Mouse (Mus musculus) stomach, postnatal 0 days (tissue): ENCODE results near the gene Pparg. TPM values are rescaled to one million over a fixed set of nuclear protein-coding genes. Genes with fewer than 3 reads are reported as not detected.

Experiments
- ATAC-seq: fragments of 200-750 bp; cut with Nextera tagmentation; 2 replicates; pipeline ENCODE4 v1.8.0; 2017; ENCODE audit not compliant: low FRiP score, low TSS enrichment
- DNase-seq: peaks from one replicate; pipeline ENCODE4 v3.0.0-alpha.2; 2016; ENCODE audit warnings: low spot score
- H3K27ac ChIP-seq: fragments of 300-500 bp; sonication (generic); replicated peaks from 2 replicates; pipeline ENCODE4 v1.5.1; 2014; ENCODE audit warnings: mild to moderate bottlenecking, control low read depth
- H3K27me3 ChIP-seq: fragments of 300-500 bp; sonication (generic); 2 replicates; pipeline ENCODE4 v1.6.1; 2014; ENCODE audit warnings: low read length; ENCODE audit not compliant: control insufficient read depth, insufficient read depth
- H3K36me3 ChIP-seq: fragments of 300-500 bp; sonication (generic); 2 replicates; pipeline ENCODE4 v1.6.1; 2014; ENCODE audit warnings: low read length, mixed read lengths; ENCODE audit not compliant: control insufficient read depth, insufficient read depth
- H3K4me1 ChIP-seq: fragments of 300-500 bp; sonication (generic); replicated peaks from 2 replicates; pipeline ENCODE4 v1.6.1; 2014; ENCODE audit warnings: antibody characterized with exemption; ENCODE audit not compliant: control insufficient read depth, insufficient read depth
- H3K4me2 ChIP-seq: fragments of 300-500 bp; sonication (generic); replicated peaks from 2 replicates; pipeline ENCODE4 v1.6.1; 2014; ENCODE audit warnings: low read depth, mild to moderate bottlenecking, control low read depth, moderate library complexity
- H3K4me3 ChIP-seq: fragments of 300-500 bp; sonication (generic); 2 replicates; pipeline ENCODE4 v1.5.1; 2014; ENCODE audit warnings: low read depth, low read length, control low read depth
- H3K9ac ChIP-seq: fragments of 300-500 bp; sonication (generic); 2 replicates; pipeline ENCODE4 v1.6.1; 2014; ENCODE audit warnings: mild to moderate bottlenecking, low read length, control low read depth, mixed read lengths
- H3K9me3 ChIP-seq: fragments of 300-500 bp; sonication (generic); 2 replicates; pipeline ENCODE4 v1.6.1; 2016; ENCODE audit warnings: low read length; ENCODE audit not compliant: control insufficient read depth
- CTCF ChIP-seq: IDR thresholded peaks from 2 replicates; pipeline ENCODE4 v1.5.1; 2016; ENCODE audit warnings: antibody characterized with exemption, low read depth, mild to moderate bottlenecking, moderate library complexity
- EP300 ChIP-seq: optimal IDR thresholded peaks from 2 replicates; pipeline ENCODE3; 2016; ENCODE audit warnings: antibody characterized with exemption
- WGBS: fragments of 180-500 bp; shearing (Covaris S2); extraction: QIAGEN DNeasy Blood & Tissue Kit; methylation state at CpG from one replicate; pipeline ENCODE4 v1.1.7; 2014; 5-methylcytosine and 5-hydroxymethylcytosine counted together
- polyA plus RNA-seq: library from polyadenylated mRNA; unstranded; fragments of >200 nt; fragmentation: Nextera tagmentation; extraction: Ambion mirVana; gene quantifications from 2 replicates; pipeline ENCODE4 v1.2.1, GENCODE M21; 2015

The Pparg gene
- polyA plus RNA-seq, 1 experiment from 2014 or later: 44.4 TPM

GRCm38 (mm10) chr6:115374871-115375852, 14.4 kb downstream of the Pparg start:
- TF ChIP-seq EP300: no peak
- TF ChIP-seq CTCF: 0 out of 2 replicates have a peak, but pooled peaks have one; percentile 15
- no peaks in the 10 kb centered on the region for H3K9me3 ChIP-seq

GRCm38 (mm10) chr6:115380596-115380995, 19.8 kb downstream of the Pparg start:
- no peaks in the 10 kb centered on the region for H3K9me3 ChIP-seq
- H3K4me1 ChIP-seq: no peaks in the 10 kb centered on the region
- H3K36me3 ChIP-seq: no peaks in the 10 kb centered on the region
- no peak overlapping the region for H3K4me3 ChIP-seq
- 87% methylated on average over 5 of the region's 5 CpGs for WGBS
- H3K27me3 ChIP-seq: no peaks in the 10 kb centered on the region
- no peak overlapping the region for H3K9ac ChIP-seq
- TF ChIP-seq EP300: no peak
- H3K4me2 ChIP-seq: no peak overlapping the region
- ATAC-seq: no peak
- no peak for DNase-seq
- H3K27ac ChIP-seq: no peak overlapping the region

More at GRCm38 (mm10) chr6:115374871-115375852, 14.4 kb downstream of the Pparg start:
- Histone ChIP-seq H3K4me1 (no peaks in the 10 kb centered on the region), H3K36me3 (no peaks in the 10 kb centered on the region), H3K4me3 (no peak overlapping the region), H3K4me2 (no peak overlapping the region), H3K9ac (no peak overlapping the region), H3K27me3 (no peaks in the 10 kb centered on the region), H3K27ac (no peak overlapping the region)
- 84% methylated on average over 5 of the region's 5 CpGs for WGBS
- DNase-seq (no peak), ATAC-seq (no peak)

- DNase-seq: no peak
- Histone ChIP-seq H3K9me3 (no peaks in the 10 kb centered on the region), H3K27me3 (no peaks in the 10 kb centered on the region), H3K4me3 (no peak overlapping the region), H3K9ac (no peak overlapping the region), H3K4me1 (no peaks in the 10 kb centered on the region), H3K27ac (no peak overlapping the region), H3K4me2 (no peak overlapping the region), H3K36me3 (no peaks in the 10 kb centered on the region)
- no peak for TF ChIP-seq CTCF
- no peak for TF ChIP-seq EP300
- ATAC-seq: no peak
- WGBS: 59% methylated on average over 5 of the region's 5 CpGs
Observed at GRCm38 (mm10) chr6:115382712-115383111, 22.0 kb downstream of the Pparg start.

- ATAC-seq (no peak), DNase-seq (no peak)
- no peak for TF ChIP-seq CTCF
- no peaks in the 10 kb centered on the region for H3K36me3 ChIP-seq
- no peaks in the 10 kb centered on the region for H3K27me3 ChIP-seq
- H3K27ac ChIP-seq: no peak overlapping the region
- 68% methylated on average over 4 of the region's 4 CpGs for WGBS
- H3K4me1 ChIP-seq: no peaks in the 10 kb centered on the region
- H3K4me3 ChIP-seq: no peak overlapping the region
- H3K9ac ChIP-seq: no peak overlapping the region
- no peak overlapping the region for H3K4me2 ChIP-seq
- H3K9me3 ChIP-seq: no peaks in the 10 kb centered on the region
Observed at GRCm38 (mm10) chr6:115389945-115390540, 29.3 kb downstream of the Pparg start.

- no peak overlapping the region for H3K4me3 ChIP-seq
- H3K4me2 ChIP-seq: no peak overlapping the region
- no peaks in the 10 kb centered on the region for H3K27me3 ChIP-seq
- DNase-seq (no peak), ATAC-seq (no peak)
- H3K36me3 ChIP-seq: no peaks in the 10 kb centered on the region
- no peak overlapping the region for H3K27ac ChIP-seq
- TF ChIP-seq CTCF: no peak
- no peak for TF ChIP-seq EP300
- no peaks in the 10 kb centered on the region for H3K9me3 ChIP-seq
- 38% methylated on average over 3 of the region's 3 CpGs for WGBS
- no peaks in the 10 kb centered on the region for H3K4me1 ChIP-seq
- no peak overlapping the region for H3K9ac ChIP-seq
Observed at GRCm38 (mm10) chr6:115396911-115397310, 36.2 kb downstream of the Pparg start.

- no peaks in the 10 kb centered on the region for H3K36me3 ChIP-seq
- TF ChIP-seq CTCF (no peak), EP300 (no peak)
- no peaks in the 10 kb centered on the region for H3K4me1 ChIP-seq
- no peak overlapping the region for H3K9ac ChIP-seq
- no peak for DNase-seq
- no peak overlapping the region for H3K27ac ChIP-seq
- ATAC-seq: no peak
- 59% methylated on average over 2 of the region's 2 CpGs for WGBS
- no peak overlapping the region for H3K4me3 ChIP-seq
- H3K4me2 ChIP-seq: no peak overlapping the region
- H3K9me3 ChIP-seq: no peaks in the 10 kb centered on the region
- no peaks in the 10 kb centered on the region for H3K27me3 ChIP-seq
Observed at GRCm38 (mm10) chr6:115404354-115404753, 43.6 kb downstream of the Pparg start.
